Mouse (Mus musculus): Measurements from ENCODE around the gene Phf11b.
"Not testable (repeated sequence)": the region's sequence is repeated elsewhere in the genome, so short reads cannot be mapped to it uniquely, and the experiment has no call there.

Gene Phf11b

DNA sequence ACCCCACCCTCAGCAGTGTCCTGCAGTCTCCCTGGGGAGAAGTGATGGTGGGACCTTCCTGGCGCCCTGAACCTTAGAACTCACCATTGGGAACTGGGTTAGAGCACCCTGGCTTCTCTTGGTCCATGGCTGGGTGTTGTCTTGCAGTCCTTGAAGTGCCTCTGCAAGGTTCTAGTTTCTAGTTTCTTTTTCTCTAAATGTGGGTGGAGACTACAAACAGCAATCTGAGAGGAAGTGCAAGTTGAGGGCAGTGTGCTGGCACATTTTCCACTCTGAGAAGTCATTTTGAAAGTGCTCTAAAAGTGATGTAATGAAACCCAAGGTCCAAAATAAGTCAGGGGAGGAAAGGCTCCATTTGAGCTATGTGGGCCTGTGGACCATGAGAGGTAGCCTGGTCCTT lies at the start of gene Phf11b:
Phf11b (minus strand) TSS at position 163 of the 400 bp plus-strand sequence.
- in situ Hi-C loops (cut with MboI, MseI): loop anchor here (5.0 kb wide), 1 partner anchor 44 kb away; the partner anchor contains the start of gene Phf11a

DNA sequence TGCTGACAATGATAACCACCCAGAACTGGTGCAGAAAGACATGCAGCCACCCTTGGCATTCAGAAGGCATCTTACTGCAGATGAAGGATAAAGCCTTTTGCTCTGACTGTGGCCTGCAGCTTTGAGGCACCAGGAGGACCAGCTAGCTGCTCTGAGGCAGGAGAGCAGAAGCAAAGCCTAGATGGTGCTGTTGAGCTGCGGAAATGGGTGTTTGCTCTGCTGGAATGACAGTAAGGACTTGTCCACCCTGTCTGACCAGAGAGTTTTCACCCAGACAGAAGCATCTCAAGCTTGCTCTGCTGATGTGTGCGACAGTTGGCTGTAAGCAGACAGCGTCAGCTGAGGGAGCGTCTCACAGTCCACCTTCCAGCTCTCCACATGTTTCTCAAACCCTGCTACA lies 49.0 kb upstream of the Phf11b start:
- in situ Hi-C loops (cut with MboI, MseI): loop anchor here (25.0 kb wide), 1 partner anchor 1053 kb away; no protein-coding TSS in a partner anchor

DNA sequence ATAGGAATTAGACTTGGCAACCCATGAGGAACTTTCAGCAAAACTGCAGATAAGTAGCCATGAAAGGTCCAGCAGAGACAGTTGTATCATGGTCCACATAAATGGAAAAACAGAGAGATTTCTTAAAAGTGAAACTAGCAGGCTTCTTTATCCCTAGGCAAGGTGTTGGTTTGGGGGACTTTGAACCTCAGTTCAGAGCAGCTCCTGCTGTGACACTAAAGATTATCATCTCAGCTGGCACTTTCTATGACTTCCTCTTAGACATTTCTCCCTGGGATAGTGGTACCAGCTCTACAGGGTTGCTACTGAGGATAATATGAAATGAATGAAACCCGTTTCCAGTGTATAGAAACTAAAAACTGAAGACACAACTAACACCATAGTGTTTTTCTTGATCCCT lies 48.4 kb upstream of the Phf11b start:
- in situ Hi-C loops (cut with MboI, MseI): loop anchor here (25.0 kb wide), 1 partner anchor 1052 kb away; no protein-coding TSS in a partner anchor

DNA sequence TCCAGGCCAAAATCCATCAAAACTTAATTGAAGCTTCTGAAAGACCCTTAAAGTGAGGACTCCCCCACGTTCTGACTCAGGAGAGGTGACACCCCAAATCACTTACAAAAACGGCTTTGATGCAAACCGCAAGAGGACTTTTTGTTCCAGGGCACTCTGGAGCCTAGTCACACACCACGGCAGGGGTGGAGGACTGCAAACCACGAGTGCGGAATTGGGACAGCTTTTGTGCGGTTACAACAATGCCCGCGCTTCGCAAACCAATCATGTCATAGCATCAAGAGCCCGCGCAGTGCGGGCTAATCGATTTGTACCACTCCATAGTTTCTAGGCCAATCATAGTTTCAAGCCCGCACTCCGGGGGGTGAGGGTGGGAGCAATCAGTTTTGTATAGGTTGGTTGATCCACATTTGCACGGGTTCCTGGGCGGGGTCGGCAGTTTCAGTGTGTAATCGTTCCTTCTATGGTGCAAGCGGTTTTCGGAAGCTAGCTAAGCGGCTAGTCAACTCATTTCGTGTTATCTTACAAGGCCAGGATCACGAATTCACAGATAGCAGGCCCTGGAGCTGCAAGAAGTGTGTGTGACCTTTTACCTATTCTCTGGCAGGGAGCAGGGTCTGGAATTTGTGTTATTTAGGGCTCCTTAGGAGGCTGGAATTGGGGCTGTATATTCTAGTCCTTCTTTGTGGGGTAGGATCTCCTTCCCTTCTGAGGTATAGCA lies 29.4 kb upstream of the Phf11b start:
- in situ Hi-C loops (cut with MboI, MseI): no loop called here

DNA sequence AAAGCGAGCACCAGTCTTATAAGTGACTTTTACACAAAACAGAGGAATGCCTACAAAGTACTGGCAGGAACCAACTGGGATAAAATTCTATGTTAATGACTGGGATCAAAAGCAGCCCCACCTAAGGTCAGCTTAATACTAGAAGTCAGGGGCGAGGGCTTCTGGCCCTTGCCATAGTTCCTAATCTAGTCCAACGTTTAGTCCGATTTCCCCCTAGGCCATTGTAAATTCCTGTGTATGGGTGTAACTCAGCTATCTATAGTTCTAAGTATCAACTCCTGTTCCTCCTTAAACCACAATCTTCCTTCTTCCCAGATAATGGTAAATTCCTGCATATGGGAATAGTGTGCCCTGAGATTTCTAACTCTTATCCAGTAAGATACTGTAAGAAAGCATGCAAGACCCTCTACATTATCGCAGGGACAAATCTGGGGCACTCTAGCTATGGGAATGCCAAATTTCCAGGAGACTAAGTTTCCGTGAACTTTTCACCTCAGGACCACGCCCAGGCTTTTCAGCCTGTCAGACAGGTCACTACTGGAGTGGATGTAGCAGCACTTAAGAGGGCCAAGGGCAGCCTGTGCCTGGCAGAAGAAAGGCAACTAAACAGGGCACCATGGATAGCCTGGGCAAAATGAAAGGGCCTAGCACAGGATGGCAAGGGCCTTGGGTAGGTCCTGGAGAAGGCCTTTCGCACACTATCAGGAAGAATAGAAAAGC lies 25.4 kb upstream of the Phf11b start:
- in situ Hi-C loops (cut with MboI, MseI): no loop called here

DNA sequence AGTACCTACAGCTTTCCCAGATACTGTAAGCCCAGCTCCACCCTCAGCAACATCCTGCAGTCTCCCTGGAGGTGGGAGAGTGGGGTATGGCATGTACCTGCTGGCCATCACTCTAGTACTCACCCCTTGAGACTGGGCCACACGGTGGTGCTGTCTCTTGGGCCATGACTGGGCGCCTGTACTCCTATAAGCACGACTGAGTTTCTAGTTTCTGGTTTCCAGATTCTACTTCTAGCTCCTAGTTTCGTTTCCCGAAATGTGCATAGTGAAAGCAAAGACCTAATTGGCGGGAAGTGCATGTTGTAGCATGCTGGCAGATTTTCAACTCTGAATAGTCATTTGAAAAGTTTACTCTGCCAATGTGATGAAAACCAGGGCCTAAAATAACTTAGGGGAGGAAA lies 24.1 kb upstream of the Phf11b start, which contains the start of gene Phf11d:
Phf11d (minus strand) TSS at position 227 of the 401 bp plus-strand sequence.
- in situ Hi-C loops (cut with MboI, MseI): no loop called here

DNA sequence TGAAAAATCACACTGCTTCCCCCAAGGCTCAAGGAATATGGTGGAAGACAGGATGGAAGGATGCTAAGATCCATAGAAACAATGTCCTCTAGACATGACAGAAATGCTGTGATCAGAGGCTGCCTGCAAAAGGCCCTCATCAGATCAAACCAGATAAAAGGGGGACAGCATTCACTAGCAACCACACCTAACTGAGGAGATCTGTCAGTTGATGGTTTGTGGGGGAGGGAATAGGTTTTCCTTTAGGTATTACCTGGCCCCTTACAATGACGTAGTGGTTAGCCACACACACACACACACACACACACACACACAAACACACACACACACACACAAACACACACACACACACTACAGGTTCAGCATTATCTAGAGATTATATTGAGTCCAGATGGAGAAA lies 1.6 kb downstream of the Phf11b start:
- in situ Hi-C loops (cut with MboI, MseI): loop anchor here (10.0 kb wide), 1 partner anchor 215 kb away; no protein-coding TSS in a partner anchor

DNA sequence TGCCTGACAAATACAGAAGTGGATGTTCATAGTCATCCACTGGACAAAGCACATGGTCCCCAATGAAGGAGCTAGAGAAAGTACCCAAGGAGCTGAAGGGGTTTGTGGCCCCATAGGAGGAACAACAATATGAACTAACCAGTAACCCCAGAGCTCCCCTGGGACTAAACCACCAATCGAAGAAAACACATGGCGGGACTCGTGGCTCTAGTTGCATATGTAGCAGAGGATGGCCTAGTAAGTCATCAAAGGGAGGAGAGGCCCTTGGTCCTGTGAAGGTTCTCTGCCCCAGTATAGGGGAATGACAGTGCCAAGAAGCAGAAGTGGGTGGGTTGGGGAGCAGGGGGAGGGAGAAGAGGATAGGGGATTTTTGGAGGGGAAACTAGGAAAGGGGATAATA lies 5.1 kb downstream of the Phf11b start:
- in situ Hi-C loops (cut with MboI, MseI): loop anchor here (10.0 kb wide), 1 partner anchor 219 kb away; no protein-coding TSS in a partner anchor

DNA sequence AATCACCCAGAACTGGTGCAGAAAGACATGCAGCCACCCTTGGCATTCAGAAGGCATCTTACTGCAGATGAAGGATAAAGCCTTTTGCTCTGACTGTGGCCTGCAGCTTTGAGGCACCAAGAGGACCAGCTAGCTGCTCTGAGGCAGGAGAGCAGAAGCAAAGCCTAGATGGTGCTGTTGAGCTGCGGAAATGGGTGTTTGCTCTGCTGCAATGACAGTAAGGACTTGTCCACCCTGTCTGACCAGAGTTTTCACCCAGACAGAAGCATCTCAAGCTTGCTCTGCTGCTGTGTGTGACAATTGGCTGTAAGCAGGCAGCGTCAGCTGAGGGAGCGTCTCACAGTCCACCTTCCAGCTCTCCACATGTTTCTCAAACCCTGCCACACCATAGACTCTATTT lies 10.7 kb downstream of the Phf11b start:
- in situ Hi-C loops (cut with MboI, MseI): loop anchor here (10.0 kb wide), 1 partner anchor 224 kb away; no protein-coding TSS in a partner anchor

DNA sequence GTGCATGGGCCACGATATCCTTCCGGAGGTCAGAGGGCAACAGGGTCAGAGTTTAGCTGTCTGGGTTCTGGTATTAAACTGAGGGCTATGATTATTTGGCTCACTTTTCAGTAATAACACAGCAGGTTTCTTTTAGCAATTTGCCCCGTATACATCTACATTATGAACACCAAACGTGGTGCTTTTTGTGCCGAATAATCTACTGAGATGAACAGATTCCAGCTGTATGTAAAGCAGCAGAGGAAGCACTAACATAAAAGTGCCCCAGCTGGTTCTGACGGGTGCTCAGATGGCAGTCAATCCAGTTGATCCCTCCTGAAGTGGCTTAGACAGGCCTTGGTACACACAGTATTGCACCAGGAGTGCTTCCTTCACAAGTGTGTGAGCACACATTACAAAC lies 21.2 kb downstream of the Phf11b start:
- in situ Hi-C loops (cut with MboI, MseI): loop anchor here (5.0 kb wide), 1 partner anchor 48 kb away; no protein-coding TSS in a partner anchor

DNA sequence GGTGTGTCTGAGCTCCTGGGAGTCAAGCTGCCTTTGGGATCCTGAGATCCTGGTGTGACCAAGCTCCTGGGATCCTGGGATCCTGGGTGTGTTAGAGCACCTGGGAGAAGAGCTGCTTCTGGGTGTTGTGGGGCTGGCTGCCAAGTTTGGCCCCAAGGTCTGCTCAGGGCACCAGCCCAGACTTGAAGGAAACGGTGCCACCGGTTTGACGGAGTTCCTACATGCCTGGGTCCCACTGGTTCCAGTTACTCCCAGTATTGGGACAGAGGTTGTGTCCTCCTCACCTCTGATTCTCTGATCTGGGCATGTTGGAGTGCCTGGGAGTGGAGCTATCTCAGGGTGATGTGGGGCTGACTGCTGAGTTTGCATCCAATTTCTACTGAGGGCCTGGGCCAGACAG lies 22.1 kb downstream of the Phf11b start:
- in situ Hi-C loops (cut with MboI, MseI): loop anchor here (5.0 kb wide), 1 partner anchor 47 kb away; no protein-coding TSS in a partner anchor

DNA sequence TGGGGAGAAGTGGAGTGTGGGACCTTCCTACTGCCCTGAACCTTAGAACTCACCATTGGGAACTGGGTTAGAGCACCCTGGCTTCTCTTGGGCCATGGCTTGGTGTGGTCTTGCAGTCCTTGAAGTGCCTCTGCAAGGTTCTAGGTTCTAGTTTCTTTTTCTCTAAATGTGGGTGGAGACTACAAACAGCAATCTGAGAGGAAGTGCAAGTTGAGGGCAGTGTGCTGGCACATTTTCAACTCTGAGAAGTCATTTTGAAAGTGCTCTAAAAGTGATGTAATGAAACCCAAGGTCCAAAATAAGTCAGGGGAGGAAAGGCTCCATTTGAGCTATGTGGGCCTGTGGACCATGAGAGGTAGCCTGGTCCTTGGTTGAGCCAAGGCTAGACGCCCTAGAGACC lies 43.8 kb downstream of the Phf11b start, which contains the start of gene Phf11a:
Phf11a (minus strand) TSS at position 132 of the 400 bp plus-strand sequence.
- in situ Hi-C loops (cut with MboI, MseI): loop anchor here (5.0 kb wide), 1 partner anchor 45 kb away; the partner anchor contains the start of gene Phf11b

DNA sequence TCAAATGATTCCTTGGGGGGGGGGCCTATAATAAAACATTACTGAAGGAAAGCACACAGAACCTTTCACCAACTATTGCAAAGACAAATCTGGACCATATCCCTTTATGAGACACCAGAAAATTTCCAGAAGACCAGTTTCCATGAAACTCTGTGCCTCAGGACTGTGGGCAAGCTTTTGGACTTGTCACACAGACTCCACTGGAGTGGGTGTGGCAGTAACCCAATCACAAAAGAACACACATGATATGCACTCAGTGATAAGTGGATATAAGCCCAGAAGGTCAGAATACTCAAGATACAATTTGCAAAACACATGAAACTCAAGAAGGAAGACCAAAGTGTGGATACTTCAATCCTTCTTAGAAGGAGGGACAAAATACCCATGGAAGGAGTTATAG lies 49.4 kb downstream of the Phf11b start:
- in situ Hi-C loops (cut with MboI, MseI): not testable (repeated sequence)

DNA sequence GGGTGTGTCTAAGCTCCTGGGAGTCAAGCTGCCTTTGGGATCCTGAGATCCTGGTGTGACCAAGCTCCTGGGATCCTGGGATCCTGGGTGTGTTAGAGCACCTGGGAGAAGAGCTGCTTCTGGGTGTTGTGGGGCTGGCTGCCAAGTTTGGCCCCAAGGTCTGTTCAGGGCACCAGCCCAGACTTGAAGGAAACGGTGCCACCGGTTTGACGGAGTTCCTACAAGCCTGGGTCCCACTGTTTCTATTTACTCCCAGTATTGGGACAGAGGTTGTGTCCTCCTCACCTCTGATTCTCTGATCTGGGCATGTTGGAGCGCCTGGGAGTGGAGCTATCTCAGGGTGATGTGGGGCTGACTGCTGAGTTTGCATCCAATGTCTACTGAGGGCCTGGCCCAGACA lies 66.2 kb downstream of the Phf11b start:
- in situ Hi-C loops (cut with MboI, MseI): loop anchor here (5.0 kb wide), 1 partner anchor 42 kb away; no protein-coding TSS in a partner anchor
